Mouse (Mus musculus): ENCODE results near the gene Adap2. TPM values are rescaled to one million over a fixed set of nuclear protein-coding genes. Genes with fewer than 3 reads are reported as not detected.
A peak's percentile ranks its signal among the peaks of the same experiment; 100 is the strongest.
"Not testable (repeated sequence)": the region's sequence is repeated elsewhere in the genome, so short reads cannot be mapped to it uniquely, and the experiment has no call there.

The Adap2 gene
- polyA plus RNA-seq, 1 experiment from 2014 or later, result 3.1 TPM

GRCm38 (mm10) chr11:80170351-80170750, 16.4 kb downstream of the Adap2 start:
- Histone ChIP-seq H3K4me2 (replicated peaks; ENCODE audit: low read depth, low read length) (no peak overlapping the region), H3K27me3 (ENCODE audit: insufficient read depth, low read length) (no peaks in the 10 kb centered on the region), H3K4me3 (ENCODE audit: low read length) (no peak overlapping the region), H3K9ac (replicated peaks; ENCODE audit: low read length) (no peak overlapping the region), H3K4me1 (ENCODE audit: insufficient read depth, low read length) (no peaks in the 10 kb centered on the region), H3K27ac (ENCODE audit: low read length) (no peak overlapping the region), H3K9me3 (ENCODE audit: low read length) (no peaks in the 10 kb centered on the region), H3K36me3 (ENCODE audit: insufficient read depth, low read length) (no peaks in the 10 kb centered on the region)
- ATAC-seq (ENCODE audit: low FRiP score, low TSS enrichment), result no peak
- WGBS, result 72% methylated on average over 5 of the region's 5 CpGs

- WGBS, result 60% methylated on average over 4 of the region's 4 CpGs
- ATAC-seq (ENCODE audit: low FRiP score, low TSS enrichment), result no peak
- no peaks in the 10 kb centered on the region for H3K27me3 ChIP-seq (ENCODE audit: insufficient read depth, low read length)
- H3K9ac ChIP-seq (replicated peaks; ENCODE audit: low read length), result no peak overlapping the region
- H3K4me2 ChIP-seq (replicated peaks; ENCODE audit: low read depth, low read length), result no peak overlapping the region
- H3K9me3 ChIP-seq (ENCODE audit: low read length), result no peaks in the 10 kb centered on the region
- H3K4me1 ChIP-seq (ENCODE audit: insufficient read depth, low read length), result no peaks in the 10 kb centered on the region
- H3K27ac ChIP-seq (ENCODE audit: low read length), result no peak overlapping the region
- no peak overlapping the region for H3K4me3 ChIP-seq (ENCODE audit: low read length)
- no peaks in the 10 kb centered on the region for H3K36me3 ChIP-seq (ENCODE audit: insufficient read depth, low read length)
These were observed 18.0 kb downstream of the Adap2 start for GRCm38 (mm10) chr11:80171884-80172283.

- H3K36me3 ChIP-seq (ENCODE audit: insufficient read depth, low read length), result no peaks in the 10 kb centered on the region
- no peaks in the 10 kb centered on the region for H3K9me3 ChIP-seq (ENCODE audit: low read length)
- 81% methylated on average over 11 of the region's 11 CpGs for WGBS
- no peak overlapping the region for H3K27ac ChIP-seq (ENCODE audit: low read length)
- no peak for ATAC-seq (ENCODE audit: low FRiP score, low TSS enrichment)
- H3K4me3 ChIP-seq (ENCODE audit: low read length), result no peak overlapping the region
- no peak overlapping the region for H3K4me2 ChIP-seq (replicated peaks; ENCODE audit: low read depth, low read length)
- no peak overlapping the region for H3K9ac ChIP-seq (replicated peaks; ENCODE audit: low read length)
- no peaks in the 10 kb centered on the region for H3K4me1 ChIP-seq (ENCODE audit: insufficient read depth, low read length)
- no peaks in the 10 kb centered on the region for H3K27me3 ChIP-seq (ENCODE audit: insufficient read depth, low read length)
These were observed 20.2 kb downstream of the Adap2 start for GRCm38 (mm10) chr11:80173963-80174670.

- Histone ChIP-seq H3K4me1 (ENCODE audit: insufficient read depth, low read length) (no peaks in the 10 kb centered on the region), H3K27ac (ENCODE audit: low read length) (no peak overlapping the region), H3K9ac (replicated peaks; ENCODE audit: low read length) (no peak overlapping the region), H3K4me3 (ENCODE audit: low read length) (no peak overlapping the region), H3K36me3 (ENCODE audit: insufficient read depth, low read length) (no peaks in the 10 kb centered on the region), H3K9me3 (ENCODE audit: low read length) (no peaks in the 10 kb centered on the region), H3K27me3 (ENCODE audit: insufficient read depth, low read length) (no peaks in the 10 kb centered on the region), H3K4me2 (replicated peaks; ENCODE audit: low read depth, low read length) (no peak overlapping the region)
- WGBS, result 79% methylated on average over 11 of the region's 11 CpGs
- no peak for ATAC-seq (ENCODE audit: low FRiP score, low TSS enrichment)
These were observed 23.3 kb downstream of the Adap2 start for GRCm38 (mm10) chr11:80176911-80177895.

- Histone ChIP-seq H3K4me2 (replicated peaks; ENCODE audit: low read depth, low read length) (no peak overlapping the region), H3K4me3 (ENCODE audit: low read length) (no peak overlapping the region), H3K9me3 (ENCODE audit: low read length) (no peaks in the 10 kb centered on the region), H3K36me3 (ENCODE audit: insufficient read depth, low read length) (no peaks in the 10 kb centered on the region), H3K27me3 (ENCODE audit: insufficient read depth, low read length) (no peaks in the 10 kb centered on the region), H3K4me1 (ENCODE audit: insufficient read depth, low read length) (no peaks in the 10 kb centered on the region), H3K9ac (replicated peaks; ENCODE audit: low read length) (no peak overlapping the region), H3K27ac (ENCODE audit: low read length) (no peak overlapping the region)
- WGBS, result 78% methylated on average over 8 of the region's 8 CpGs
- ATAC-seq (ENCODE audit: low FRiP score, low TSS enrichment), result no peak
These were observed 24.4 kb downstream of the Adap2 start for GRCm38 (mm10) chr11:80178316-80178715.

GRCm38 (mm10) chr11:80181021-80181749, 27.3 kb downstream of the Adap2 start:
- Histone ChIP-seq H3K4me3 (ENCODE audit: low read length) (no peak overlapping the region), H3K36me3 (ENCODE audit: insufficient read depth, low read length) (no peaks in the 10 kb centered on the region), H3K27me3 (ENCODE audit: insufficient read depth, low read length) (no peaks in the 10 kb centered on the region), H3K4me1 (ENCODE audit: insufficient read depth, low read length) (peaks cover 9% of the 10 kb centered on the region), H3K4me2 (replicated peaks; ENCODE audit: low read depth, low read length) (no peak overlapping the region), H3K9me3 (ENCODE audit: low read length) (no peaks in the 10 kb centered on the region), H3K9ac (replicated peaks; ENCODE audit: low read length) (no peak overlapping the region), H3K27ac (ENCODE audit: low read length) (no peak overlapping the region)
- WGBS, result 67% methylated on average over 5 of the region's 5 CpGs
- no peak for ATAC-seq (ENCODE audit: low FRiP score, low TSS enrichment)

GRCm38 (mm10) chr11:80183054-80183704, 29.3 kb downstream of the Adap2 start:
- not testable (repeated sequence) for H3K27me3 ChIP-seq (ENCODE audit: insufficient read depth, low read length); H3K36me3 ChIP-seq (ENCODE audit: insufficient read depth, low read length); H3K9me3 ChIP-seq (ENCODE audit: low read length); H3K4me1 ChIP-seq (ENCODE audit: insufficient read depth, low read length)
- peak overlapping the region; percentile 92 for H3K9ac ChIP-seq (replicated peaks; ENCODE audit: low read length)
- 40% methylated on average over 12 of the region's 12 CpGs for WGBS
- H3K4me2 ChIP-seq (replicated peaks; ENCODE audit: low read depth, low read length), result peak overlapping the region; percentile 68
- peak; percentile 76; the same call in 1 of the 2 replicates for ATAC-seq (ENCODE audit: low FRiP score, low TSS enrichment)
- peak overlapping the region; percentile 79 for H3K4me3 ChIP-seq (ENCODE audit: low read length)
- peak overlapping the region; percentile 91 for H3K27ac ChIP-seq (ENCODE audit: low read length)

- Histone ChIP-seq H3K27ac (ENCODE audit: low read length) (peak within 1 kb of the TSS; percentile 91), H3K4me2 (replicated peaks; ENCODE audit: low read depth, low read length) (peak within 1 kb of the TSS; percentile 68), H3K4me1 (ENCODE audit: insufficient read depth, low read length) (peaks cover 9% of the 10 kb centered on the region), H3K36me3 (ENCODE audit: insufficient read depth, low read length) (no peaks in the 10 kb centered on the region), H3K9me3 (ENCODE audit: low read length) (no peaks in the 10 kb centered on the region), H3K27me3 (ENCODE audit: insufficient read depth, low read length) (no peaks in the 10 kb centered on the region), H3K4me3 (ENCODE audit: low read length) (peak within 1 kb of the TSS; percentile 79), H3K9ac (replicated peaks; ENCODE audit: low read length) (peak within 1 kb of the TSS; percentile 92)
- peak; percentile 98 for ATAC-seq (ENCODE audit: low FRiP score, low TSS enrichment)
- 2% methylated on average over 33 of the region's 33 CpGs for WGBS
These were observed 29.9 kb downstream of the Adap2 start, which contains the start of gene Rnf135 for GRCm38 (mm10) chr11:80183705-80184255. Rnf135 (plus strand) TSS chr11:80183851.

GRCm38 (mm10) chr11:80184531-80185071, 30.7 kb downstream of the Adap2 start:
- H3K9ac ChIP-seq (replicated peaks; ENCODE audit: low read length), result peak overlapping the region; percentile 92
- H3K27ac ChIP-seq (ENCODE audit: low read length), result peak overlapping the region; percentile 91; the same call in 1 of the 2 replicates

More at GRCm38 (mm10) chr11:80184531-80185071, 30.7 kb downstream of the Adap2 start:
- H3K4me3 ChIP-seq (ENCODE audit: low read length), result peak overlapping the region; percentile 79
- WGBS, result 88% methylated on average over 6 of the region's 6 CpGs
- no peak for ATAC-seq (ENCODE audit: low FRiP score, low TSS enrichment)
- H3K4me2 ChIP-seq (replicated peaks; ENCODE audit: low read depth, low read length), result peak overlapping the region; percentile 68
- H3K27me3 ChIP-seq (ENCODE audit: insufficient read depth, low read length), result no peaks in the 10 kb centered on the region
- no peaks in the 10 kb centered on the region for H3K9me3 ChIP-seq (ENCODE audit: low read length)
- peaks cover 9% of the 10 kb centered on the region for H3K4me1 ChIP-seq (ENCODE audit: insufficient read depth, low read length)
- no peaks in the 10 kb centered on the region for H3K36me3 ChIP-seq (ENCODE audit: insufficient read depth, low read length)

Data from kidney, embryonic 16.5 days (tissue).